Mouse (Mus musculus) liver, embryonic 11.5 days (tissue): ENCODE data around the gene Mroh2a. TPM values are rescaled to one million over a fixed set of nuclear protein-coding genes. Genes with fewer than 3 reads are reported as not detected.

Experiments used
- ATAC-seq: fragments of 200-750 bp; cut with Nextera tagmentation; replicated peaks from 2 replicates; pipeline ENCODE4 v1.8.0; 2017; ENCODE audit warnings: moderate number of reproducible peaks, mild to moderate bottlenecking, moderate TSS enrichment, moderate library complexity; ENCODE audit not compliant: low FRiP score
- DNase-seq: peaks from one replicate; pipeline ENCODE4 v3.0.0-alpha.2; 2017; ENCODE audit warnings: low spot score
- H3K27ac ChIP-seq: fragments of 300-500 bp; sonication (generic); 2 replicates; pipeline ENCODE4 v1.5.1; 2014; ENCODE audit warnings: mild to moderate bottlenecking, low read depth, low read length, control low read depth
- H3K27me3 ChIP-seq: fragments of 300-500 bp; sonication (generic); replicated peaks from 2 replicates; pipeline ENCODE4 v1.6.1; 2014; ENCODE audit warnings: low read length, mixed read lengths; ENCODE audit not compliant: control insufficient read depth, insufficient read depth
- H3K36me3 ChIP-seq: fragments of 300-500 bp; sonication (generic); 2 replicates; pipeline ENCODE4 v1.6.1; 2014; ENCODE audit warnings: mild to moderate bottlenecking, low read length, moderate library complexity, mixed read lengths; ENCODE audit not compliant: control insufficient read depth, insufficient read depth
- H3K4me1 ChIP-seq: fragments of 300-500 bp; sonication (generic); replicated peaks from 2 replicates; pipeline ENCODE4 v1.6.1; 2014; ENCODE audit warnings: low read length, mixed read lengths; ENCODE audit not compliant: control insufficient read depth, insufficient read depth
- H3K4me2 ChIP-seq: fragments of 300-500 bp; sonication (generic); 2 replicates; pipeline ENCODE4 v1.6.1; 2014; ENCODE audit warnings: mild to moderate bottlenecking, control low read depth, moderate library complexity
- H3K4me3 ChIP-seq: fragments of 300-500 bp; sonication (generic); 2 replicates; pipeline ENCODE4 v1.5.1; 2014; ENCODE audit warnings: low read depth, low read length, control low read depth
- H3K9ac ChIP-seq: fragments of 300-500 bp; sonication (generic); 2 replicates; pipeline ENCODE4 v1.6.1; 2014; ENCODE audit warnings: low read depth, low read length, control low read depth
- H3K9me3 ChIP-seq: fragments of 300-500 bp; sonication (generic); 2 replicates; pipeline ENCODE4 v1.6.1; 2016; ENCODE audit warnings: low read length, inconsistent platforms, mixed read lengths; ENCODE audit not compliant: control insufficient read depth
- WGBS: fragments of 180-500 bp; shearing (Covaris S2); extraction: QIAGEN DNeasy Blood & Tissue Kit; methylation state at CpG from one replicate; pipeline ENCODE4 v1.1.7; 2014; 5-methylcytosine and 5-hydroxymethylcytosine counted together
- polyA plus RNA-seq: library from polyadenylated mRNA; unstranded; fragments of >200 nt; fragmentation: Nextera tagmentation; extraction: Ambion mirVana; gene quantifications from 2 replicates; pipeline ENCODE4 v1.2.1, GENCODE M21; 2014

Mroh2a gene
- polyA plus RNA-seq, 1 experiment from 2014 or later = 1.5 TPM

DNA sequence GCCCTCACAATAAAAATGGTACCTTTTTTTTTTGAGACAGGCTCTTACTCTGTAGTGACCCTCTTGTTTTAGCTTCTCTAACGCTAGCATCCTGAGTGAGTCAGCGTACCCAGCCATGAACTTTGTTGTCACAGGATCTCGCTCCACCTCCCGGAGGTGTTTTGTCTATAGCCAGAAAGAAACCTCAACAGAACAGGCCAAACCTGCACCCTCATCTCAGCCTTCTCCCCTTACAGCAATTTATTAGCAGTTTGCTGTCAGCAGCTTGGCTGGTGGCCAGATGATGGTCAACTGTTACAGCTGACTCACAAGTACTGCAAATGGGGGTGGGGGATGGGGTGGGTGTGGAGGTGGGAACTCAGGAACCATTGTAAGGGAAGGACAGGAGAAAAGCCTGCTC lies 35.5 kb downstream of the Mroh2a start:
- H3K27ac ChIP-seq = no peak overlapping the region
- H3K27me3 ChIP-seq = no peaks in the 10 kb centered on the region
- no peak overlapping the region for H3K4me3 ChIP-seq
- H3K36me3 ChIP-seq = peaks cover 67% of the 10 kb centered on the region
- ATAC-seq = no peak
- 80% methylated on average over 4 of the region's 4 CpGs for whole genome bisulfite sequencing
- peaks cover 23% of the 10 kb centered on the region for H3K9me3 ChIP-seq
- H3K4me1 ChIP-seq = peaks cover 35% of the 10 kb centered on the region
- no peak for DNase-seq
- no peak overlapping the region for H3K4me2 ChIP-seq
- H3K9ac ChIP-seq = no peak overlapping the region

GRCm38 (mm10) chr1:88262961-88263360 lies 36.2 kb downstream of the Mroh2a start:
- 74% methylated on average over 6 of the region's 6 CpGs for WGBS
- no peak for ATAC-seq
- no peak for DNase-seq
- H3K27me3 ChIP-seq = no peaks in the 10 kb centered on the region
- H3K4me3 ChIP-seq = no peak overlapping the region
- H3K4me2 ChIP-seq = no peak overlapping the region
- H3K4me1 ChIP-seq = peaks cover 35% of the 10 kb centered on the region
- H3K36me3 ChIP-seq = peaks cover 74% of the 10 kb centered on the region
- no peak overlapping the region for H3K9ac ChIP-seq
- peaks cover 22% of the 10 kb centered on the region for H3K9me3 ChIP-seq
- H3K27ac ChIP-seq = no peak overlapping the region

GRCm38 (mm10) chr1:88263778-88264177 lies 37.0 kb downstream of the Mroh2a start:
- WGBS = 89% methylated on average over 5 of the region's 5 CpGs
- Histone ChIP-seq H3K36me3 (peaks cover 82% of the 10 kb centered on the region), H3K4me1 (peaks cover 35% of the 10 kb centered on the region), H3K4me2 (no peak overlapping the region), H3K27ac (no peak overlapping the region), H3K9me3 (peaks cover 21% of the 10 kb centered on the region), H3K4me3 (no peak overlapping the region), H3K9ac (no peak overlapping the region), H3K27me3 (no peaks in the 10 kb centered on the region)
- no peak for ATAC-seq
- no peak for DNase-seq

- no peak overlapping the region for H3K4me2 ChIP-seq
- 86% methylated on average over 7 of the region's 7 CpGs for WGBS
- H3K9me3 ChIP-seq = peaks cover 21% of the 10 kb centered on the region
- H3K4me3 ChIP-seq = no peak overlapping the region
- no peak overlapping the region for H3K27ac ChIP-seq
- ATAC-seq (no peak), DNase-seq (no peak)
- no peaks in the 10 kb centered on the region for H3K27me3 ChIP-seq
- peaks cover 32% of the 10 kb centered on the region for H3K4me1 ChIP-seq
- H3K36me3 ChIP-seq = peaks cover 88% of the 10 kb centered on the region
- no peak overlapping the region for H3K9ac ChIP-seq
These were observed 37.6 kb downstream of the Mroh2a start for GRCm38 (mm10) chr1:88264237-88264868.

DNA sequence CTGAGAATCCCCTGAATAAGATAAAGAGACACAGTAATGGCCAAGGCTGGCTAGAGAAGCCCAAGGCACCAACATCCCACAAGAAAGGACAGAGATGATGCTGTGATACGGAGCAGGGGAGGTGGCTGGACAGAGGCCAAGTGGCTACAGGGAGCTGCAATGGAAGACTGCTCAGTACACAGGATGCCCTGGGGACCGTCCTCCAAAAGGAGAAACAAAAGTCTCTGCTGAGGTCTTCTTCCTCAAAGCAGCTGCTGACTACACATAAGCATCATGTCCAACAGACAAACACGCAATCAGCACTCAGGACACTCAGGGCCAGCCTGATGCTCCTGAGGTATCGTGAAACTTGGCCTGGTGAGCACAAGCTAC lies 38.1 kb downstream of the Mroh2a start:
- Histone ChIP-seq H3K27me3 (no peaks in the 10 kb centered on the region), H3K4me1 (peaks cover 27% of the 10 kb centered on the region), H3K27ac (no peak overlapping the region), H3K36me3 (peaks cover 93% of the 10 kb centered on the region), H3K9ac (no peak overlapping the region), H3K4me2 (no peak overlapping the region), H3K4me3 (no peak overlapping the region), H3K9me3 (peaks cover 21% of the 10 kb centered on the region)
- no peak for ATAC-seq
- DNase-seq = no peak
- WGBS = 75% methylated on average over 4 of the region's 4 CpGs

- H3K9ac ChIP-seq = no peak overlapping the region
- no peak overlapping the region for H3K4me2 ChIP-seq
- DNase-seq (no peak), ATAC-seq (no peak)
- peaks cover 16% of the 10 kb centered on the region for H3K9me3 ChIP-seq
- H3K27ac ChIP-seq = no peak overlapping the region
- no peak overlapping the region for H3K4me3 ChIP-seq
- H3K36me3 ChIP-seq = peaks cover 90% of the 10 kb centered on the region
- H3K4me1 ChIP-seq = peaks cover 14% of the 10 kb centered on the region
- 89% methylated on average over 13 of the region's 13 CpGs for WGBS
- no peaks in the 10 kb centered on the region for H3K27me3 ChIP-seq
These were observed 39.3 kb downstream of the Mroh2a start for GRCm38 (mm10) chr1:88266123-88266522.

- Histone ChIP-seq H3K36me3 (peaks cover 90% of the 10 kb centered on the region), H3K9me3 (peaks cover 11% of the 10 kb centered on the region), H3K27ac (no peak overlapping the region), H3K27me3 (no peaks in the 10 kb centered on the region), H3K9ac (no peak overlapping the region), H3K4me3 (no peak overlapping the region), H3K4me2 (no peak overlapping the region), H3K4me1 (peaks cover 2% of the 10 kb centered on the region; the same call in 1 of the 2 replicates)
- ATAC-seq (no peak; the same call in 1 of the 2 replicates), DNase-seq (no peak)
- WGBS = 94% methylated on average over 6 of the region's 6 CpGs
These were observed 40.7 kb downstream of the Mroh2a start for GRCm38 (mm10) chr1:88267489-88267888.

- Histone ChIP-seq H3K4me1 (no peaks in the 10 kb centered on the region), H3K9ac (no peak overlapping the region), H3K4me3 (no peak overlapping the region), H3K36me3 (peaks cover 90% of the 10 kb centered on the region), H3K27me3 (no peaks in the 10 kb centered on the region), H3K4me2 (no peak overlapping the region), H3K9me3 (peaks cover 11% of the 10 kb centered on the region), H3K27ac (no peak overlapping the region)
- ATAC-seq (no peak), DNase-seq (no peak)
- WGBS = 83% methylated on average over 6 of the region's 6 CpGs
These were observed 41.3 kb downstream of the Mroh2a start for GRCm38 (mm10) chr1:88268070-88268469.

DNA sequence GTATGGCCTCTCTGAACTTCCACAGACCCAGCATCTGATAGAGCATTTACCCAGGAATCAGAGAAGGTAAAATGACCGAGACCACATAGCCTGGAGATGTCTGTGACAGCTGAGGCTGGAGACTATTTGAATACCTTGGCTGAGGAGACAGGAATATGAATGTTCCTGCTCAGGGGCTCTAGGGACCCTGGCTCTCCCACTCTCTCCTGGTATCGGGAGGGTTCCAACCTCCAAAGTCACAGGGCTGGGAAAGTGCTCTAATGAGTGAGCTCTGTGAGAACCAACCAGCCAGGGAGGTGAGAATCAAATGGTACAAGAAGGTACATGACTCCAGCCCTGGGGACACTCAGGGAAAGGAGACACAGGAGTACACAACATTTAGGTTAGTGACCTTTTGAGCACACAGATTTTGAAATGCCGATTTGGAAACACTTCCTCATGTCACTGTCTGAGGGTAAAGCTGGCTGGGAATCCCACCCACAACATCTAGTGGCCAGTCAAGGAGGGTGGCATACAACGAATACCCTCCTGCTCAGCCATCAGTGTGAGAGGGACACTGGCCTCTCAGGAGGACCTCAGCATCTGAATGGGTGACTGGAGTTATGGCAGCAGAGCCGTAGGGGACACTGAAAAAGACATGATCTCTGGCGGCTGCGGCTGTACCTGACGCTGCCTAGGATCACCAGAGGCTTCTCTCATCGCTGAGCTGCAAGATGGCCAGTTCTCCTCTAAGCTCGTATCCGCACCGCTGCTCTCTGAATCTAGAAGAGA lies 42.9 kb downstream of the Mroh2a start:
- 88% methylated on average over 12 of the region's 12 CpGs for WGBS
- DNase-seq = no peak
- Histone ChIP-seq H3K27ac (no peak overlapping the region), H3K4me3 (no peak overlapping the region), H3K9me3 (peaks cover 11% of the 10 kb centered on the region), H3K27me3 (no peaks in the 10 kb centered on the region), H3K4me2 (no peak overlapping the region), H3K36me3 (peaks cover 90% of the 10 kb centered on the region), H3K4me1 (no peaks in the 10 kb centered on the region), H3K9ac (no peak overlapping the region)
- no peak for ATAC-seq
